Mouse (Mus musculus) urinary bladder, postnatal 36 days (tissue): ENCODE measurements around the gene Fam240b.
A peak's percentile ranks its signal among the peaks of the same experiment; 100 is the strongest.

ENCODE experiments used
- DNase-seq, 2 experiments: peaks; one replicate each; pipeline ENCODE4 v3.0.0; 2022; ENCODE audit warnings: low spot score in 2 of 2, mixed read lengths in 1 of 2

Fam240b gene

GRCm38 (mm10) chr13:64439471-64439870 is 58.1 kb downstream of the Fam240b start:
- no peak for DNase-seq

- peak; percentile 56 to 60 for DNase-seq
Observed at GRCm38 (mm10) chr13:64438863-64439452, 58.6 kb downstream of the Fam240b start.

- no peak for DNase-seq
Observed at GRCm38 (mm10) chr13:64437801-64438200, 59.8 kb downstream of the Fam240b start.

GRCm38 (mm10) chr13:64432017-64432995 is 65.3 kb downstream of the Fam240b start, which contains the start of gene Cdk20:
Cdk20 (plus strand) TSS chr13:64432314.
- peak; percentile 83 to 91 for DNase-seq
